Mouse (Mus musculus) neural tube, embryonic 11.5 days (tissue): ENCODE data around the gene Agtr1b. TPM values are rescaled to one million over a fixed set of nuclear protein-coding genes. Genes with fewer than 3 reads are reported as not detected.

Experiments
- ATAC-seq: fragments of 200-750 bp; cut with Nextera tagmentation; 2 replicates; pipeline ENCODE4 v1.8.0; 2017; ENCODE audit warnings: moderate number of reproducible peaks, mild to moderate bottlenecking, moderate TSS enrichment, moderate library complexity; ENCODE audit not compliant: insufficient read depth, low FRiP score, low TSS enrichment
- DNase-seq: peaks from one replicate; pipeline ENCODE4 v3.0.0-alpha.2; 2015; ENCODE audit warnings: low spot score
- H3K27ac ChIP-seq: fragments of 300-500 bp; sonication (generic); 2 replicates; pipeline ENCODE4 v1.5.1; 2014; ENCODE audit warnings: low read depth, mild to moderate bottlenecking, low read length
- H3K27me3 ChIP-seq: fragments of 300-500 bp; sonication (generic); 2 replicates; pipeline ENCODE4 v1.6.1; 2014; ENCODE audit warnings: mild to moderate bottlenecking, low read length, mixed read lengths; ENCODE audit not compliant: control insufficient read depth, insufficient read depth
- H3K36me3 ChIP-seq: fragments of 300-500 bp; sonication (generic); 2 replicates; pipeline ENCODE4 v1.6.1; 2014; ENCODE audit warnings: mild to moderate bottlenecking, low read length, moderate library complexity, mixed read lengths; ENCODE audit not compliant: control insufficient read depth, insufficient read depth
- H3K4me1 ChIP-seq: fragments of 300-500 bp; sonication (generic); 2 replicates; pipeline ENCODE4 v1.6.1; 2014; ENCODE audit warnings: low read length, mixed read lengths; ENCODE audit not compliant: control insufficient read depth, insufficient read depth
- H3K4me2 ChIP-seq: fragments of 300-500 bp; sonication (generic); 2 replicates; pipeline ENCODE4 v1.6.1; 2014; ENCODE audit warnings: low read depth, mild to moderate bottlenecking, moderate library complexity
- H3K4me3 ChIP-seq: fragments of 300-500 bp; sonication (generic); 2 replicates; pipeline ENCODE4 v1.5.1; 2014; ENCODE audit warnings: low read depth, low read length
- H3K9ac ChIP-seq: fragments of 300-500 bp; sonication (generic); 2 replicates; pipeline ENCODE4 v1.6.1; 2014; ENCODE audit warnings: mild to moderate bottlenecking, low read length
- H3K9me3 ChIP-seq: fragments of 300-500 bp; sonication (generic); 2 replicates; pipeline ENCODE4 v1.6.1; 2016; ENCODE audit warnings: low read length; ENCODE audit not compliant: control insufficient read depth
- WGBS: fragments of 180-500 bp; shearing (Covaris S2); extraction: QIAGEN DNeasy Blood & Tissue Kit; methylation state at CpG from one replicate; pipeline ENCODE4 v1.1.7; 2014; 5-methylcytosine and 5-hydroxymethylcytosine counted together
- polyA plus RNA-seq: library from polyadenylated mRNA; unstranded; fragments of >200 nt; fragmentation: Nextera tagmentation; extraction: Ambion mirVana; gene quantifications from 2 replicates; pipeline ENCODE4 v1.2.1, GENCODE M21; 2014

The Agtr1b gene
- polyA plus RNA-seq, 1 experiment from 2014 or later = not detected

GRCm38 (mm10) chr3:20295546-20295945 lies 71.4 kb downstream of the Agtr1b start:
- H3K36me3 ChIP-seq = no peaks in the 10 kb centered on the region
- H3K27ac ChIP-seq = no peak overlapping the region
- ATAC-seq = no peak
- H3K4me2 ChIP-seq = no peak overlapping the region
- H3K9ac ChIP-seq = no peak overlapping the region
- H3K4me1 ChIP-seq = no peaks in the 10 kb centered on the region
- no peaks in the 10 kb centered on the region for H3K27me3 ChIP-seq
- H3K9me3 ChIP-seq = no peaks in the 10 kb centered on the region
- WGBS = 85% methylated on average over 3 of the region's 3 CpGs
- no peak overlapping the region for H3K4me3 ChIP-seq
- DNase-seq = no peak

GRCm38 (mm10) chr3:20294542-20295348 lies 72.2 kb downstream of the Agtr1b start:
- no peaks in the 10 kb centered on the region for H3K36me3 ChIP-seq
- no peak for ATAC-seq
- H3K27me3 ChIP-seq = no peaks in the 10 kb centered on the region
- H3K4me2 ChIP-seq = no peak overlapping the region
- DNase-seq = no peak
- no peak overlapping the region for H3K9ac ChIP-seq
- H3K4me1 ChIP-seq = no peaks in the 10 kb centered on the region
- no peak overlapping the region for H3K4me3 ChIP-seq
- 84% methylated on average over 9 of the region's 9 CpGs for WGBS
- no peaks in the 10 kb centered on the region for H3K9me3 ChIP-seq
- H3K27ac ChIP-seq = no peak overlapping the region

- Histone ChIP-seq H3K27ac (no peak overlapping the region), H3K9me3 (no peaks in the 10 kb centered on the region), H3K4me2 (no peak overlapping the region), H3K4me1 (no peaks in the 10 kb centered on the region), H3K9ac (no peak overlapping the region), H3K36me3 (no peaks in the 10 kb centered on the region), H3K4me3 (no peak overlapping the region), H3K27me3 (no peaks in the 10 kb centered on the region)
- DNase-seq (no peak), ATAC-seq (no peak)
Measured at GRCm38 (mm10) chr3:20291370-20291769, 75.6 kb downstream of the Agtr1b start.

GRCm38 (mm10) chr3:20288761-20289160 lies 78.2 kb downstream of the Agtr1b start:
- Histone ChIP-seq H3K9me3 (no peaks in the 10 kb centered on the region), H3K4me2 (no peak overlapping the region), H3K4me3 (no peak overlapping the region), H3K27ac (no peak overlapping the region), H3K9ac (no peak overlapping the region), H3K36me3 (no peaks in the 10 kb centered on the region), H3K4me1 (no peaks in the 10 kb centered on the region), H3K27me3 (no peaks in the 10 kb centered on the region)
- DNase-seq (no peak), ATAC-seq (no peak)
- WGBS = 96% methylated on average over 2 of the region's 2 CpGs

- no peak overlapping the region for H3K4me3 ChIP-seq
- no peaks in the 10 kb centered on the region for H3K27me3 ChIP-seq
- H3K36me3 ChIP-seq = no peaks in the 10 kb centered on the region
- no peak for ATAC-seq
- 76% methylated on average over 1 of the region's 1 CpGs for WGBS
- H3K9me3 ChIP-seq = no peaks in the 10 kb centered on the region
- DNase-seq = no peak
- no peak overlapping the region for H3K4me2 ChIP-seq
- no peaks in the 10 kb centered on the region for H3K4me1 ChIP-seq
- H3K9ac ChIP-seq = no peak overlapping the region
- H3K27ac ChIP-seq = no peak overlapping the region
Measured at GRCm38 (mm10) chr3:20281796-20282195, 85.2 kb downstream of the Agtr1b start.

GRCm38 (mm10) chr3:20275633-20276032 lies 91.3 kb downstream of the Agtr1b start, which contains the start of gene Cpb1:
Cpb1 (minus strand) TSS chr3:20275733.
- Histone ChIP-seq H3K9ac (no peak within 1 kb of the TSS), H3K9me3 (no peaks in the 10 kb centered on the region), H3K4me2 (no peak within 1 kb of the TSS), H3K4me1 (no peaks in the 10 kb centered on the region), H3K27ac (no peak within 1 kb of the TSS), H3K27me3 (no peaks in the 10 kb centered on the region), H3K36me3 (no peaks in the 10 kb centered on the region), H3K4me3 (no peak within 1 kb of the TSS)
- no peak for DNase-seq
- 94% methylated on average over 3 of the region's 3 CpGs for WGBS
- ATAC-seq = no peak

Other genes starting within 250 kb of the Agtr1b start
- gene Gyg, start 211.9 kb downstream of the Agtr1b start, polyA plus RNA-seq = 32.5 and 34.5 TPM in 2 replicates
- 1.1 and 1.2 TPM in 2 replicates for gene Cpa3, start 125.0 kb downstream of the Agtr1b start, polyA plus RNA-seq
- gene Cpb1, start 91.4 kb downstream of the Agtr1b start, polyA plus RNA-seq = not detected in 2 replicates